Mouse (Mus musculus): ENCODE measurements at regions not wholly inside any gene's neighbourhood (a gene's known extent, or its start where the extent isn't known, plus 50 kb on each side); places are given as distances from the start of the nearest gene placed in this dataset.

DNA sequence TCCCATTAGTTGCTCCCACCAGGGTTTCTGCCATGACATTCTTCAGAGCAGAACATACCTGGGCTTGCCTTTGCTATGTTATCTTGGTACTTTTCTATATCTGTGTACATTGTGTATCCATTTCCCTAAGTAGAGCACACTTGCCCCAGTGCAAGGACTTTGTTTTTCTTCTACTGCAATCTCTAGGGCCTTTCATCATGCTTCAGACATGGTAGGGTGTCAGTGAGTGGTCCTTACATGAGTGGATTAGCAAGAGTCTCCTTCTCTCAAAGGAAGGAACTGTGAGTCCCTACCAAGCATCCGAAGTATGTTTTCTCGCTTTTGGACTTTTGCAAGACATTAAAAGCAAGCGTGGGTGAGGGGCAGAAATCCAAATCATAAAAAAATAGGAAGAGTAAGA lies 351.4 kb upstream of the Dach1 start:
- ATAC-seq (ENCODE audit: insufficient number of reproducible peaks, low FRiP score) = no peak
- 81% methylated on average over 3 of the region's 3 CpGs for WGBS
- Histone ChIP-seq H3K4me2 (no peak overlapping the region), H3K4me3 (no peak overlapping the region), H3K4me1 (replicated peaks) (no peaks in the 10 kb centered on the region), H3K27me3 (replicated peaks) (no peaks in the 10 kb centered on the region), H3K36me3 (no peaks in the 10 kb centered on the region), H3K27ac (ENCODE audit: poor library complexity, severe bottlenecking) (no peak overlapping the region), H3K9ac (no peak overlapping the region), H3K9me3 (replicated peaks) (no peaks in the 10 kb centered on the region)

DNA sequence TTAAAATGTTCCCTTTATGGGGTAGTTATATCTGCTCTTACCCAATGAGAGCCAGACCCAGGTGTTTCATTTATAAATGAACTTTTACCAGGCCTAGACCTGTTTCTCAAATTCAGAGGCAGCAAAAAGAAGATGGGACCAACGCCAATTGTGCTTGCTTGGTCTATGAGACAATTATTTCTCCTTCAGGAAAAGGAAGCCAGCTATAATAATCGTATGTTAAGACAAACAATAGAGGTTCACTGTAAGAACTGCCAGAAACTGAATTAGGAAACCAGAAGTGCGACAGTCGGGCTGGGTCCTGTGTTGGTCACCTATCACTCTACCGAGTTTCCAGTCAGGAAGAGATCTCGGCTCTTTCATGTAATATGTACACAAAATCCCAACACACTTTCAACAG lies 335.8 kb upstream of the Dach1 start:
- 77% methylated on average over 6 of the region's 6 CpGs for WGBS
- Histone ChIP-seq H3K4me1 (replicated peaks) (no peaks in the 10 kb centered on the region), H3K9ac (no peak overlapping the region), H3K4me2 (no peak overlapping the region), H3K27ac (ENCODE audit: poor library complexity, severe bottlenecking) (no peak overlapping the region), H3K36me3 (no peaks in the 10 kb centered on the region), H3K27me3 (replicated peaks) (no peaks in the 10 kb centered on the region), H3K9me3 (replicated peaks) (no peaks in the 10 kb centered on the region), H3K4me3 (no peak overlapping the region)
- no peak for ATAC-seq (ENCODE audit: insufficient number of reproducible peaks, low FRiP score)

- WGBS = 47% methylated on average over 8 of the region's 8 CpGs
- H3K4me3 ChIP-seq = no peak overlapping the region
- H3K27me3 ChIP-seq (replicated peaks) = no peaks in the 10 kb centered on the region
- H3K4me2 ChIP-seq = no peak overlapping the region
- H3K27ac ChIP-seq (ENCODE audit: poor library complexity, severe bottlenecking) = no peak overlapping the region
- H3K4me1 ChIP-seq (replicated peaks) = no peaks in the 10 kb centered on the region
- no peak overlapping the region for H3K9ac ChIP-seq
- no peaks in the 10 kb centered on the region for H3K9me3 ChIP-seq (replicated peaks)
- H3K36me3 ChIP-seq = no peaks in the 10 kb centered on the region
- no peak for ATAC-seq (ENCODE audit: insufficient number of reproducible peaks, low FRiP score)
Measured at GRCm38 (mm10) chr14:98477416-98477815, 307.9 kb upstream of the Dach1 start.

GRCm38 (mm10) chr14:98471803-98472509 lies 302.4 kb upstream of the Dach1 start:
- Histone ChIP-seq H3K27ac (ENCODE audit: poor library complexity, severe bottlenecking) (no peak overlapping the region), H3K4me2 (no peak overlapping the region), H3K9me3 (replicated peaks) (no peaks in the 10 kb centered on the region), H3K36me3 (no peaks in the 10 kb centered on the region), H3K4me1 (replicated peaks) (no peaks in the 10 kb centered on the region), H3K4me3 (no peak overlapping the region), H3K9ac (no peak overlapping the region), H3K27me3 (replicated peaks) (no peaks in the 10 kb centered on the region)
- ATAC-seq (ENCODE audit: insufficient number of reproducible peaks, low FRiP score) = no peak
- 62% methylated on average over 5 of the region's 5 CpGs for WGBS

GRCm38 (mm10) chr14:98454461-98454860 lies 284.9 kb upstream of the Dach1 start:
- 78% methylated on average over 1 of the region's 1 CpGs for WGBS
- Histone ChIP-seq H3K4me2 (no peak overlapping the region), H3K36me3 (no peaks in the 10 kb centered on the region), H3K9me3 (replicated peaks) (no peaks in the 10 kb centered on the region), H3K4me3 (no peak overlapping the region), H3K27me3 (replicated peaks) (no peaks in the 10 kb centered on the region), H3K4me1 (replicated peaks) (no peaks in the 10 kb centered on the region), H3K27ac (ENCODE audit: poor library complexity, severe bottlenecking) (no peak overlapping the region), H3K9ac (no peak overlapping the region)
- ATAC-seq (ENCODE audit: insufficient number of reproducible peaks, low FRiP score) = no peak

DNA sequence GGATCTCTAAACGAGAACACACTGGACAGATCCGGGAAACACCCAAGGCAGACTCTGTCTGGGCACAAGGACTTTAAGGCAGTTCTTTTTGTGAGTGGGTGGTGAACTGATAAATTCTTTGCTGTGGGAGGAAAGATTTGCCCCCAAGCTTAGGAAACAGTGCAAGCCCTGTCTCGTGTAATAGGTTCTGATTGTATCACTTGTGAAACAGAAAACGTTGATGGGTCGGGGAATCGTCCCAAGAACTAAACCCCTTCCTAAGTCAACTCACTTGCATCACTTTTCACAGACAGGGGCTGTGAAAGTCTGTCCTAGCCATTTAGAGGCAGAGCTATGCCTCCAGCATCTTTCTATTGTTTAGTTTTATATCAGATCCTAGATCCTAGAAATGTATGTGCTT lies 282.6 kb upstream of the Dach1 start:
- no peak for ATAC-seq (ENCODE audit: insufficient number of reproducible peaks, low FRiP score)
- H3K4me3 ChIP-seq = no peak overlapping the region
- H3K27me3 ChIP-seq (replicated peaks) = no peaks in the 10 kb centered on the region
- H3K36me3 ChIP-seq = no peaks in the 10 kb centered on the region
- no peak overlapping the region for H3K27ac ChIP-seq (ENCODE audit: poor library complexity, severe bottlenecking)
- no peak overlapping the region for H3K4me2 ChIP-seq
- no peaks in the 10 kb centered on the region for H3K9me3 ChIP-seq (replicated peaks)
- no peaks in the 10 kb centered on the region for H3K4me1 ChIP-seq (replicated peaks)
- WGBS = 65% methylated on average over 6 of the region's 6 CpGs
- no peak overlapping the region for H3K9ac ChIP-seq

DNA sequence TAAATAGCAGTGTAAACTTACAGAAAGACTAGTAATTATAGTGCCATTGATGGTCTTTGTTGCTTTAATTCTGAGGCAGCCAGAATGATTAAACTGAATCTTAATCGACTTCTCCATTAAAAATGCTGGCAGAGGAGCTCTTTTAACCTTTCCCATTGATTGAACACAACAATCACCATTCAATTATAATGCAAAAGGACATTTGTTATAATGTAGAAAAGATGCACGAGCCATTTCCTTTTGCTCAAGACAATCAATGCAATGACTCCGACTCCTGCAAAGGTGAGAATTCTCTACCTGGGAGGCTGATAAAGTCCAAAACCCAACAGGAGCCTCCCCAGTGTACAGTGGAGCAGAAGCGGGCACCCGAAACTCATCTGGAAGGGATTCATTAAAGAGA lies 280.0 kb upstream of the Dach1 start:
- 72% methylated on average over 5 of the region's 5 CpGs for WGBS
- no peak overlapping the region for H3K4me3 ChIP-seq
- no peaks in the 10 kb centered on the region for H3K27me3 ChIP-seq (replicated peaks)
- no peaks in the 10 kb centered on the region for H3K9me3 ChIP-seq (replicated peaks)
- H3K27ac ChIP-seq (ENCODE audit: poor library complexity, severe bottlenecking) = no peak overlapping the region
- H3K4me1 ChIP-seq (replicated peaks) = no peaks in the 10 kb centered on the region
- ATAC-seq (ENCODE audit: insufficient number of reproducible peaks, low FRiP score) = no peak
- no peak overlapping the region for H3K9ac ChIP-seq
- H3K4me2 ChIP-seq = no peak overlapping the region
- H3K36me3 ChIP-seq = no peaks in the 10 kb centered on the region

- Histone ChIP-seq H3K36me3 (no peaks in the 10 kb centered on the region), H3K4me1 (replicated peaks) (no peaks in the 10 kb centered on the region), H3K4me2 (no peak overlapping the region), H3K27ac (ENCODE audit: poor library complexity, severe bottlenecking) (no peak overlapping the region), H3K27me3 (replicated peaks) (no peaks in the 10 kb centered on the region), H3K9me3 (replicated peaks) (no peaks in the 10 kb centered on the region), H3K4me3 (no peak overlapping the region), H3K9ac (no peak overlapping the region)
- no peak for ATAC-seq (ENCODE audit: insufficient number of reproducible peaks, low FRiP score)
- 79% methylated on average over 3 of the region's 3 CpGs for WGBS
Measured at GRCm38 (mm10) chr14:98442411-98442810, 272.8 kb upstream of the Dach1 start.

DNA sequence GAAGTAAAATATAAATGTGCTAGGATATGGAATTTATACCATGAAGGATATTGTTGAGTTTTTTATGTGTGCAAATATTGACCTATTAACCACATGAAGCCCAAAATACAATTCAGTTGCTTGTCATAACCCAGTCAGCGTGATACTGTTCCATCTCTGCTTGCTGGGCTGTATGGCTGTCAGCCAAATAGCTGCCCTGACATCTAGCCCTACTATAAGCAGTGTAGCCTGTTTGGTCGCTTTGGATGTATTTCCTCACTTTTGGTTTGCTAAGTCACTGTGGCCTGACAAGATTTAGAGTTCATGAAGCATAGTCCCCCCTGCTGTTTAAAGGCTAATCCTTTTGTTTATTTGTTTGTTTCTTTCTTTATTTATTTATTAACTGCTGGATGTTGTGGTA lies 272.4 kb upstream of the Dach1 start:
- H3K27ac ChIP-seq (ENCODE audit: poor library complexity, severe bottlenecking) = no peak overlapping the region

DNA sequence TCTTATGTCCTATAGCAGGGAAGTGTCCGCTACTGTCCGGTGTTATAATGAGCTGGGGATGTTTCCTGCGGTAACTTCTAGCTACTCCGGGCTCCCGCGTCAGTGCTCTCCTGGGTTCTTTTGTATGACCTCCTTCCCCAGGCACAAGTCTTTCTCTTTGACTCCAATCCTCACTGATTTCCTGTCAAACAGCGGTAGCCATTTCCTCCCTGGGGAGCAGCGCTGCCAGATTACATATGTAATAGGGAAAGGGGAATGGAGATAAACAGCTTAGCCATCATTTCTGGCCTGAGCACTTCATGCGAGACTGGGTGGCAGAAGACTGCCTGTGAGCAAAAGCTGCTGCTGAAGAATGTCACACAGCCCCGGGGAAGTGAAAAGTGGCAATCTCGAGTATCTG lies 262.4 kb upstream of the Dach1 start:
- ATAC-seq (ENCODE audit: insufficient number of reproducible peaks, low FRiP score) = no peak
- peak overlapping the region; percentile 2; the same call in 1 of the 2 replicates for H3K4me3 ChIP-seq

More for the DNA sequence above, 272.4 kb upstream of the Dach1 start:
- Histone ChIP-seq H3K9me3 (replicated peaks) (no peaks in the 10 kb centered on the region), H3K4me3 (no peak overlapping the region), H3K4me2 (no peak overlapping the region), H3K4me1 (replicated peaks) (no peaks in the 10 kb centered on the region), H3K36me3 (no peaks in the 10 kb centered on the region), H3K27me3 (replicated peaks) (no peaks in the 10 kb centered on the region), H3K9ac (no peak overlapping the region)
- ATAC-seq (ENCODE audit: insufficient number of reproducible peaks, low FRiP score) = no peak
- WGBS = 76% methylated on average over 2 of the region's 2 CpGs

DNA sequence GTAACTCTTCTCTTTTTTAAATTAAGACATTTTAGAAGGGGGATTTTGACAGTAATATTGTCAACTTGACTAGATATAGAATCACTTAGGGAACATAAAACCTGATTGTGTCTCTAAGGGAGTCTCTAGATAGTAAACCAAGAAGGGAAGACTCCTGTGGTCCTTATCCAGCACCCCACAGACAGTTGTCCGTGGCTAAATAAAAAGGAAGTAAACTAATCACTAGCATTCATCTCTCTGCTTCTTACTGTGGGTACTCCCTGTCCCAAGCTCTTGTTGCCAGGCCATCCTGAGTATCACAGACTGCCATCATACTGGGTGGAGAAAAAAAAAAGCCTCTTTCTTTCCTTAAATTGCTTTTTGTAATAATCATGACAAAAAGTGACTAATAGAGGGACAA lies 248.2 kb upstream of the Dach1 start:
- Histone ChIP-seq H3K4me2 (no peak overlapping the region), H3K27ac (ENCODE audit: poor library complexity, severe bottlenecking) (no peak overlapping the region), H3K4me3 (no peak overlapping the region), H3K9ac (no peak overlapping the region), H3K27me3 (replicated peaks) (no peaks in the 10 kb centered on the region), H3K9me3 (replicated peaks) (no peaks in the 10 kb centered on the region), H3K4me1 (replicated peaks) (no peaks in the 10 kb centered on the region), H3K36me3 (no peaks in the 10 kb centered on the region)
- WGBS = 44% methylated on average over 1 of the region's 1 CpGs
- no peak for ATAC-seq (ENCODE audit: insufficient number of reproducible peaks, low FRiP score)

More for the DNA sequence above, 262.4 kb upstream of the Dach1 start:
- Histone ChIP-seq H3K9me3 (replicated peaks) (no peaks in the 10 kb centered on the region), H3K4me1 (replicated peaks) (0 out of 2 replicates have a peak, but pooled peaks cover 2% of the 10 kb centered on the region), H3K36me3 (no peaks in the 10 kb centered on the region), H3K27ac (ENCODE audit: poor library complexity, severe bottlenecking) (no peak overlapping the region), H3K9ac (no peak overlapping the region), H3K4me2 (peak overlapping the region; percentile 57), H3K27me3 (replicated peaks) (no peaks in the 10 kb centered on the region)
- WGBS = 27% methylated on average over 11 of the region's 11 CpGs

DNA sequence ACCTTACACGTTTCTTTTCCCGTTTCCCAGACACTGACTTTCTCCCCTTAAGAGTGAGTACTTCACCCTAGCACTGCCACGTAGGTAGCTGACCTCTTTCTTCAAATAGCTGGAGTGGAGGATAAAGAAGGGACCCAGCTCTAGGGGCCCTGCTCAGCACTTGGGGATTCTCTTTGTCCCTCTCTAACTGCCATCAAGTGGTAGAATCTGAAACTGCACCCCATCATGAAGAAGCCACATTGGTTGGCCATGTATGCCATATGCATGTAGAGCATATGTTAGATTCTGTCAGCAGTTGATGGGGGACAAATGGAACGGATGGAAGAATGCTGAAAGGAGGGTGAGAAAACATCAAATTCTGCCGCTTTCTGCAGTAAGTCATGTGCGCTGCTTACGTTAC lies 244.6 kb upstream of the Dach1 start:
- 55% methylated on average over 7 of the region's 7 CpGs for WGBS
- Histone ChIP-seq H3K4me3 (no peak overlapping the region), H3K36me3 (no peaks in the 10 kb centered on the region), H3K4me2 (no peak overlapping the region), H3K9me3 (replicated peaks) (no peaks in the 10 kb centered on the region), H3K9ac (no peak overlapping the region), H3K27me3 (replicated peaks) (no peaks in the 10 kb centered on the region), H3K4me1 (replicated peaks) (no peaks in the 10 kb centered on the region), H3K27ac (ENCODE audit: poor library complexity, severe bottlenecking) (no peak overlapping the region)
- no peak for ATAC-seq (ENCODE audit: insufficient number of reproducible peaks, low FRiP score)
